Mouse (Mus musculus) cortical plate, adult 2 months (tissue): ENCODE data around the gene Ccdc18.

Source experiments
- CTCF ChIP-seq: fragments of 200-500 bp; IDR thresholded peaks from 2 replicates; pipeline ENCODE4 v1.5.1; 2011; ENCODE audit warnings: mild to moderate bottlenecking, control low read depth, low read length; ENCODE audit not compliant: insufficient read depth; ENCODE audit errors: extremely low read depth
- POLR2A ChIP-seq: fragments of 200-500 bp; IDR thresholded peaks from 2 replicates; pipeline ENCODE4 v1.6.1; 2011; ENCODE audit warnings: mild to moderate bottlenecking, low read length, control low read depth; ENCODE audit not compliant: insufficient read depth; ENCODE audit errors: extremely low read depth

GRCm38 (mm10) chr5:108097676-108098075 lies 35.0 kb upstream of the Ccdc18 start:
- no peak for TF ChIP-seq CTCF
- TF ChIP-seq POLR2A, result no peak
